Mouse (Mus musculus) c-Kit-positive CD71-positive TER-119-negative erythroid progenitor cells, embryonic 14.5 days (primary cell): ENCODE results near the gene 4930544D05Rik.

Source experiments
- DNase-seq: peaks from one replicate; pipeline ENCODE4 v3.0.0-alpha.2; 2013; ENCODE audit warnings: low read depth

Gene 4930544D05Rik

GRCm38 (mm10) chr11:70643051-70643450 lies 27.4 kb downstream of the 4930544D05Rik start:
- no peak for DNase-seq

GRCm38 (mm10) chr11:70644564-70645103 lies 29.0 kb downstream of the 4930544D05Rik start:
- DNase-seq = no peak

GRCm38 (mm10) chr11:70645461-70646258 lies 30.0 kb downstream of the 4930544D05Rik start:
- DNase-seq = no peak

- no peak for DNase-seq
Observed at GRCm38 (mm10) chr11:70646259-70646555, 30.6 kb downstream of the 4930544D05Rik start.

- DNase-seq = peak; percentile 99
Observed at GRCm38 (mm10) chr11:70646691-70647650, 31.3 kb downstream of the 4930544D05Rik start, which contains the start of the genes Rnf167 and Slc25a11. Rnf167 (plus strand) TSS chr11:70647235. Slc25a11 (minus strand) TSS chr11:70647479.

GRCm38 (mm10) chr11:70647716-70648420 lies 32.2 kb downstream of the 4930544D05Rik start:
- no peak for DNase-seq

GRCm38 (mm10) chr11:70648512-70648911 lies 32.9 kb downstream of the 4930544D05Rik start:
- DNase-seq = no peak

- no peak for DNase-seq
Observed at GRCm38 (mm10) chr11:70649185-70649734, 33.6 kb downstream of the 4930544D05Rik start.

GRCm38 (mm10) chr11:70650322-70651175 lies 34.9 kb downstream of the 4930544D05Rik start:
- DNase-seq = no peak

- DNase-seq = no peak
Observed at GRCm38 (mm10) chr11:70651391-70651790, 35.7 kb downstream of the 4930544D05Rik start.

- no peak for DNase-seq
Observed at GRCm38 (mm10) chr11:70652029-70652883, 36.6 kb downstream of the 4930544D05Rik start.

GRCm38 (mm10) chr11:70652884-70653344 lies 37.3 kb downstream of the 4930544D05Rik start:
- no peak for DNase-seq

- DNase-seq = no peak
Observed at GRCm38 (mm10) chr11:70653345-70654197, 37.9 kb downstream of the 4930544D05Rik start.

- no peak for DNase-seq
Observed at GRCm38 (mm10) chr11:70654198-70654922, 38.7 kb downstream of the 4930544D05Rik start, which contains the start of gene Pfn1. Pfn1 (minus strand) TSS chr11:70654644.

- DNase-seq = no peak
Observed at GRCm38 (mm10) chr11:70654923-70655570, 39.4 kb downstream of the 4930544D05Rik start.

- DNase-seq = no peak
Observed at GRCm38 (mm10) chr11:70655571-70656455, 40.2 kb downstream of the 4930544D05Rik start.
